Mouse (Mus musculus) layer of hippocampus, postnatal 14 days (tissue): ENCODE results near the gene Kif4. TPM values are rescaled to one million over a fixed set of nuclear protein-coding genes. Genes with fewer than 3 reads are reported as not detected.

Experiments
- DNase-seq, 2 experiments: peaks; one replicate each; pipeline ENCODE4 v3.0.0; 2021 to 2022; ENCODE audit warnings: low spot score in 2 of 2, mixed read lengths in 1 of 2
- long read RNA-seq, 2 experiments: library from polyadenylated mRNA; stranded (forward); transcript quantifications; one replicate each; pipeline ENCODE4 v2.0.0; 2021
- total RNA-seq, 2 experiments: library from RNA; stranded (reverse); gene quantifications; 2 replicates each; pipeline ENCODE4 v1.2.3; 2021

The Kif4 gene
- total RNA-seq = 1 to 10 TPM; 1.6 to 2.4 TPM
- long read RNA-seq, experiment 1, full-length matches to known transcripts = 1 of 2 reads
- long read RNA-seq, experiment 1, partial matches to known transcripts = 0 of 2 reads
- long read RNA-seq, experiment 1, other reads (novel, unspliced or antisense) = 1 of 2 reads
- long read RNA-seq, experiment 2 = 0 reads

DNA sequence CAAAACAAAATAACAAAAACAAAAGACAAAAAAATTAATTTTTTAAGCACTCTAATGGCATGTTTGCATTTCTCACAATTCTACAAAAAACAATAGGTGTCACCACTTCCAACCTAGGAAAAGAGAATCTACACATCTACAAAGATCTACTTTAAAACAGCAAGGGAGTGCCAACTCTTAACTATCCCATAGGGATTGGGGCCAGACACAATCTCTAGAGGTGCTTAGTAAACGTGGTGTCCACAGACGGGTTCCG, at the start of gene Kif4:
Gene Kif4 (plus strand): TSS at position 192 of the 256 bp plus-strand sequence.
- no peak for DNase-seq

DNA sequence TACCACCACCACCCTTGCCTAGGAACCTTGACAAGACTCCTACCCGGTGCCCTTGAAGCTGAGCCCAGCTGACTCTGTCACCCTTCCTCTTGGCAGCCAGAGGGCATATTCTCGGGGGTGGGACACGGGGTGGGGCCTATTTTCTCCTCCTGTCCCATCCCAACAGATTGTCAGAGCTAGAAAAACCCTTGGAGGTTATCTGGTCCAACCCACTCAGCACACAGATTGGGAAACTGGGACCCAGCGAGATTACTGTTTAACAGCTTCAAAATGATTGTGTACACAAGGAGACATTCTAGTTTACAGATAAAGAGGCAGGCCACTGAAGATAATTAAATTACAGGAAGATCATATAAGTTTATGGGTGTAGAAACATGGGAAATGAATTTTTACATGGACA, 30.7 kb upstream of the Kif4 start, which contains the start of gene P2ry4:
Gene P2ry4 (minus strand): TSS at position 79 of the 400 bp plus-strand sequence.
- no peak for DNase-seq

DNA sequence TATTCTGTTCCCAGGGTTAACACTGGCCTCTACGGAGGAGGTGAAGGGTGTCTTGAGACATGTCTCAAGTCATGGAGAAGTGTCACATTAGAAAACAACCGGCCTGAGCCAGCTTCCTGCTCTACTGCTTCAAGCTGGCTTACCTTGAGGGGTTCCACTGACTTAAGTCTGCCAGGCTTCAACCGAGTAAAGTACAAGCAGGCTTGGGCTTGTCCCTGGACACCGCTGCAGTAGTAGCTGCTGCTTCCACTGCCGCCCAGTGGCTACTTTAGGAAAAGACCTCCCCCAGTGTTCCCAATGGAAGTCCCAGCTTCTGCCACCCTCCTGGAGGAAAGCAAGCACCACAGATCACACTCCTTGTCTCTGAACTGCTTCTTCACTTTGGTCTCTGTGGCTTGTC, 28.1 kb upstream of the Kif4 start:
- DNase-seq = peak; percentile 12 to 14

DNA sequence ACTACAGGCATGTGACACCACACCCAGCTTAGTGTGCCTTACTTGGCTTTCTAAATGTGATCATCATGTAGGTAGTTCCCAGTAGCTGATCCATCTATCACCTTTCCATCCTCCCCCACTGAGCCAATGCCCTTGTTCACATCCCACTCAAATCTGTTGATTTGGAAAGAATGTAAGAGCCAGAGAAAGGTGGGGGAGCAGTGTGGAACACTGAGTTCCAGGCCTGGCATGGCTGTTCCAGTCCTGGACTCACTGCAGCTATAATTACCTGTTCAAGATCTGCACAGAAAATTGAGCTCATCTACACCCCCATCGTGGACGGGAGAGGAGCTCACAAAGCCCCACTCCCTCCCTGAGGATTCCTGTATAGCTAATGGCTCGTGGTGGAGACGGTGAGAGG, 25.8 kb upstream of the Kif4 start:
- DNase-seq = peak in 1 of 2 experiments; percentile 22

DNA sequence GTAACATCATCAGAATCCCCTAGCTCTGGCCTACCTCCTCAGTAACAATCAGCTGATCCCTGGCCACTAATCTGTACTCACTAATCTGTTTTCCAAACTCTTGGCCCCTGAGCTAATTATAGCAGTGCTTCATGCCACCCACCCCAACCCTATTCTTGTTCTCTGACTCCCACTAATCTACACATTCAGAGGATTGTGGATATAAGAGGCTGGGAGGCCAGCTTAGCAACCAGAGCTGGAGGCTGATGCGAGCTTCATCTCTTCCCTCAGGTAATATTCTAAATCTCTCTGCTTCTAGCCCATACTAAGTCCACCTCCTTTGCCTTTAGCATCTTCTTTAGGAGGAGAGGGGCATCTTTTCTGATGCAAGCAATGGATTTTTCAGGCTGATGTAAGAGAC, 20.2 kb upstream of the Kif4 start, which contains the start of gene Arr3:
Gene Arr3 (plus strand): TSS at position 184 of the 400 bp plus-strand sequence.
- DNase-seq = no peak

DNA sequence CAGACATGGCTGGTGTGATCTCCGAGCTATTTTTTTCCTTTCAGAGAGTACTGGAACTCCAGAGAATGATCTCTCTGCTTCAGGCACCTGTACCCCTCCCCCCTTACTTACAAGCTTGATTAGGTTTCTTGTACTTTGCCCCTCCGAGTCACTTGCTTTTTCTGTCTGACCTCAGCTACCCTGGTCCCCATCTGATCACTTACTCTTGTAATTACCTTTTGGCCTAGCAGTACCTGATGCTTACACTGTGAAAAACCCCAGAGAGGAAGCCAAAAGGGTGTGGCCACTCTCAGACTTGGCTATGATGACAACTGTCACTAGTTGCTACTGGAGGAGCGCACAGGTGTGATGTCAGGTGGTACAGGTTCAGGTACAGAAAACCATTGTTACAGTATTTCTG, 7.0 kb upstream of the Kif4 start:
- DNase-seq = no peak

DNA sequence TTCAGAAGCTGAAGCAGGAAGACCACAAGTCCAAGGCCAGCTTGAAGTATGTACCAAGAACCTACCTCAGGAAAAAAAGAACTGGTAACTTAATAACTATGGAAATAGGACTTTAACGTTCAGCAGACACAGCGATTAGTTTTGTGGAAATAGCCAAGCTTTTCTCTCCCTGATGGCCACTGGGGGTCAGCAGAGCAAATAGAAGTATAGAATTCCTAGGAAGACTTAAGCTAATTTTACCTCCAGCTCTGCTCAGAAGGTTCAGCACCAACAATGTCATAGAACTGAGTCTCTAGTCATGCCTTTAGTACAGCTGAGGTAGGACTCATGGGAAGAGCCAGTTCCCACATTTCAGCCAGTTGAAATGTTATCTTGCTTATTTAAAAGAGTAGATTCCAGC, 4.2 kb upstream of the Kif4 start:
- no peak for DNase-seq

DNA sequence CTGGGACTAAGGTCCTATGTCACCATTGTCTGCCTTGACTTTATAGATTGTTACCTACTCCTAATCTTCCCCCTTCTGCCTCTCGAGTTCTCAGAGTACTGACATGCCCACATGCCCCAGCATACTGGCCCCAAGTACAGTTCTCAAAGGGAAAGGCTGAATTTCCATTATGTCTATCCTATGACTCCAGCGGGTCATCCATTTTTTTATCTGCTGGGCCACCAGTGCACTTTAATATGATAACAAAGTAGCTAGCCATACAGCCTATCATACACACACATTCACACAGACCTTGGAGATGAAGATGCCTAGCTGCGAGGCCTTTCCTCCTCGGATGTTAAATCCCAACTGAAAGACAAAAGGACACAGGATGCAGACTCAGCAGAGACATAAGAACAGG, 1.3 kb upstream of the Kif4 start:
- no peak for DNase-seq

DNA sequence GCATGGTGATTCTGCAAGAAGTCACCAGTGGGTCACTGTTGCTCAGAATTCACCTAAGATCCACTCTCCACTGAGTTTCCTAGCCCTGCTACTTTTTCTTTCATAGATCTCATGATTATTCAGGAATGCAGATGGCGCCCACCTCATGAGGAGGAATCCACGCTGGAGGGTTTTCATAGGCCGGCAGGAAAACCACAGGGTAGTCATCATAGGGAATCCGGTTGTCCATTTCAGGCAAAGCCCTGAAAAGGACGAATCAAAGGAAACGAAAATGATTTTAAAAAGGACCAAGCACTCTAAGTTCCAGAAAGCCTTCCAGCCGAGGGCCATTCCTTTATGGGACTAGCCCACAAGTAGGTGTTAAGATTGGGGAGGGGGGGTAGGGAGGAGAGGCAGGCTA, 391 bp upstream of the Kif4 start:
- DNase-seq = no peak

DNA sequence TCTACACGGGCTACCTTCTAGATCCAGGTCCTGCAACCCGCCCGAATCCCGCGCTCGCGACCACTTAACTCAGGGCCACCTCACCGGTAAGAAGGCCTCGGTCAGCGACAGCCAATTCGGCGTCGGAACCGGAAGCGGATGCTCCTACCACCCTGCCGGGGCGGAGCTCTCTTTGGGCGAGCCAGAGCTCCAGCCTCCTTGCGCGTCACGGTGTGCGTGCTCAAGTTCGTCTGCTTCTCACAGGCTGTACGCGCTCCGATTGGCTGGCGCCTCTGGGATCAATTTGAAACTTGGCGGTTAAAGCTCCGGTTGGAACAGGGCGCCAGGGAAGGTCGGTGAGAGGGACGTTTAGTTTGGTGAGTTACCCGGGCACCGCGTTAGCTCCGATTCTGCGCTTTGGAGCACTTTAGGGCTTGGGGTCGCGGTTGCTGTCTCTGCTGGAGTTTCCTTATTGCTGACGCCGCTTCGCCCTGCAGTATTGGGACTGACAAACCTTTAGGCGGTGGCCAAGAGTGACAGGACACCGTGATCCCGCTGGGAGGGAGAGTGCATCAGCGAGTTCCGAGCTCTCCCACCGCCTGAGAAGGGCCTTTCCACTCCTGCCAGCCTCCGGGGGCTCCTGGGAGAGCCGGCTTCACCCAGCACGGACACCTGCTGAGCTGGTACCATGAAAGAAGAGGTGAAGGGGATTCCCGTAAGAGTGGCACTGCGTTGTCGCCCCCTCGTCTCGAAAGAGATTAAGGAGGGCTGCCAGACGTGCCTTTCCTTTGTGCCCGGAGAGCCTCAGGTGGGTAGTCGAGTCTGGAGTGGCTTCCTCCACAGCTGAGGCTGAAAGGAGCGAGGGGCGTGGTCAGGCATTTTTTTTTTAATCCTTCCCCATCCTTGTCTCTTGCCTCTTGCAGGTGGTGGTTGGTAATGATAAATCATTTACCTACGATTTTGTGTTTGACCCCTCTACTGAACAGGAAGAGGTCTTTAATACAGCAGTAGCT, 561 bp downstream of the Kif4 start, which contains the start of gene Pdzd11:
Gene Pdzd11 (minus strand): TSS at position 767 of the 992 bp plus-strand sequence.
- DNase-seq = peak; percentile 79 to 90

DNA sequence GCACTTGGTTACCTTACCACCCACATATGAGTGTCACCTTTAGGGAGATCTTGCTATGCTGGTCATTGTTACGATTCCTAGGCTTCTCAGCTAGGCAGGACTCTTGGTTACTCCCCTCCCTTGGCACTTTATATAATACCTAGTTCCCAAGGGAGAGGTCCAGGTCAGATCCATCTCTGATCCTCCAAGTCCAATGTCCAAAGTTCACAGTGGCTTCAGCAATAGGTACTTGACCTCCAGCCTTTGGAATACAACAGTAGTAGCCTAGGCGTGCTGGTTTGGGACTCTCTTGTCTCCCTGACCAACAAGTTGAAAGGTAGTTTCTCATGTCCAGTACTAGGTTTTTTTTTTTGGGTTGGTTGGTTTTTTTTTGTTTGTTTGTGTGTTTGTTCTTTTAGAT, 3.5 kb downstream of the Kif4 start:
- no peak for DNase-seq

DNA sequence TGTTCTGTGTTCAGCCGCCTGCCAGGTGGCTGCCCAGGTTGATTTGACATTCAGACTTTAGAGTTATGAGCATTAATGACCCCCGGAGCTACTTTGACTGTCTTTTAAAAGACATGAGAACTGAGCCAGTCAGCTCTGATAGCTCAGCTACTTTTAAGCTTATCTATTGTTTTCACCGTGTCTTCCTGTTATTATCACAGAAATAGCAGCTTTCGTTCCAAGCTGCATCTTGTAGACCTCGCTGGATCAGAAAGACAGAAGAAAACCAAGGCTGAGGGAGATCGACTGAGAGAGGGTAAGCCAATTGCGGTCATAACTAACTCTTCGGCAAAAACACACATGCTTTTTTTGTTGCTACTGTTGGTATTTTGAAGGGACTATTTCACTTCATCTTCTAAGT, 12.9 kb downstream of the Kif4 start:
- no peak for DNase-seq

DNA sequence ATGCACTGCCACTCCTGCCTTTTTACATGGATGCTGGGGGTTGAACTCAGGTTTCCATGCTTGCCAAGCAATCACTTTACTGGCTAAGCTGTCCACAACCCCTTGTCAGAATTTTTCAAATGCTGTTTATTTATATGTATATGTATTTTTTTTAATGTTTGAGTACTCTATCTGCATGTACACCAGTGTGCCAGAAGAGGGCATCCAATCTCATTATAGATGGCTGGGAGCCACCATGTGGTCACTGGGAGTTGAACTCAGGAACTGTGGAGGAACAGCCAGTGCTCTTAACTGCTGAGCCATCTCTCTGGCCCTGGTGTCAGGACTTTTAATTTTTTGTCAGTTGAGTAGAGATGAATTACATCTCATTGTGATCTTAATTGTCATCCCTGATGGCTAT, 27.3 kb downstream of the Kif4 start:
- no peak for DNase-seq

DNA sequence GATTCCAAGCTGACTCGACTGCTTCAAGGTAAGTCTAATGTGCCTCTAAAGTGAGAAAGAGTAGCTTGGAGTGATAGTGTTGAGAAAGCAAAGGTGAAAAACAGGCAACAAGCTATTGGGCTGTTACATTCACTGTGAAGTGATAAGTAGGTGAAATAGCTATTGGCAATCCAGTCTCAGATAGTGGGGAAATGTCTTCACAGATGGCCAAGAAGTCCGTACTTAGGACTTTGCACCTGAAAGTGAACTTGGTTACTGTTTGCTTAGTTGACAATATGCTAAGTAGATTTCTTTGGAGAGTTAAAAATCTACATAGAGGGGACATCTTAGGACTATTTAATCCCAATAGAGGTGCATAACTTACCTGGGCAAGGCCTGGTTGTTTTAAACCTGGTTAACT, 39.3 kb downstream of the Kif4 start:
- no peak for DNase-seq

DNA sequence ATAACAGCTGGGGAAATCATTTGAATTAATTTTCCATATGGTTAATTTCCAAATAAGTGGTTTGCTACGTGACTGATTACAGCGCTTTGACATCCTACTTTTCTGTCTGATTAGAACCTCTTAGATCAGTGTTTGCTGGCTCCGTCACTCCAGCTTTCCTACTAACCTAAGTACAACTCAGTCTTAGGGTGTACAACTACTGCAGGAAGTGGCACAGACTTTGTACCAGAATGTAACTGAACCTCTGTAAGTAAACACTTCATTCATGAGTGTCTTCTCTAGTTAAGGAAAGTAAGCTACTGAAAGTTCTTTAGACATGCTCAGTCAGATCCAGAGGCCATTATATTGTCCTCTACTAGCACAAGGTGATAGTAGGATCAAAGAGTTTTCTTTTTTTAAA, 52.7 kb downstream of the Kif4 start:
- no peak for DNase-seq

DNA sequence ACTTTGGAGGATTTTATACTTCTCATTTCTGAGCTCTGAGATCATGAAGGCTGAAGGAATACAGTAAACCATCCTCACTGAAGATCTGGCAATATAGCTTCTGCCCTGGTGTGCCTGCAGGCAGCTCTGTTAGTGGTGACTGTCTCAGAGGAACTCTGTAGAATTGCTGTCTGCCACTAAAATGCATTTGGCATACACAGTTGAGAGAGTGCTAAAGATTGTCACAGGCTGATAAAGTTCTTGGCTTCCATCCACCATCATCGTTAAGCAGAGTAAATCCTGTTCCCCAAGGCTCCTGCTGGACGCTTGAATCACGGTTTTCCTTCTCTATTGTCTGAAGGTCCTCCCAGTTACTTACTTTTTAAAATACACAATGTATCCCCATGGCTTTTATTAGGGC, 61.0 kb downstream of the Kif4 start:
- no peak for DNase-seq

DNA sequence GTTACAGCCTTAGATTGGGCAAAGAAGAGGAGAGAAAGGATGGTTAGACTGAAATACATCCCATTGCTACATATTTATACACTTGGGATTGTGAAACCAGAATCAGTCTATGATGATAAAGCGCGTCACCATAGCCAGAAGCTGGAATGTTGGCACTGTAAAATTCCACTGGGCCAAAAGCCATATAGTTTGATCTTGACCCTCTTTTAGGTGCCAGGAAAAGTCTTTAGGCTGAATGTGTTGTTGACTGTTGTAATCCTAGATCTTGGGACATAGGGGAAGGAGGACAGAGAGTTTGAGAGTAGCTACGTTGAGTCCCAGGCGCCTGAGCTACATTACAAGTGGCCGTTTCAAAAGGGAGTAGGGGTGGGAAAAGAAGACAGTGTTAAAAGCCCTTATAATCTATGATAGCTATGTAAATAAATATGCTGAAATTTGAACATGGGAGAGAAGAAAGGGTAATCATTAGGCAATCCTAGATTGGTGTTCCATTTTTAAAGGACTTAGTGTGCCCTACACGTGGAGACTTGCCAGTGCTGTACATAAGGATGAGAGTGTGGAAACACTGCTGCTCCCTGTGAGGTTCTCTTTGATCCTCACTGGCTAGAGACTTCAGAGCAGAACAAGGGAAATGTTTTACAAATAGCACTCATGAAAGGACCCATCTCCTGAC, 62.0 kb downstream of the Kif4 start:
- DNase-seq = no peak

DNA sequence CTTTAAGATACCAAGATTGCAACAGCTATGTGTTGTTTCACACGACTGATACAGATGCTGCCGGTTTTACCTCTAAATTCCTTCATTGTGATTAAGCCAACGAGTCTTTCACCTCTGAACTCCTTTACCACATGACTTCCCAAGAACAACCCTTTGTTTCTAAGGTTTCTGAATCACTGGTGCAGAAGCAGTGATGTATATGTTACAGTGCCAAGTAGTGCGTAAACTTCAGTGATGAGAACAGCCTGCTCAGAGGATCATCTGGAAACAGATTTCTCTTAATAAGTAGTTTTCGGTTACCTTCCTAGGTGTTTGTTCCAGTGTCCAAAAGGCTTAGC, 62.5 kb downstream of the Kif4 start:
- no peak for DNase-seq

DNA sequence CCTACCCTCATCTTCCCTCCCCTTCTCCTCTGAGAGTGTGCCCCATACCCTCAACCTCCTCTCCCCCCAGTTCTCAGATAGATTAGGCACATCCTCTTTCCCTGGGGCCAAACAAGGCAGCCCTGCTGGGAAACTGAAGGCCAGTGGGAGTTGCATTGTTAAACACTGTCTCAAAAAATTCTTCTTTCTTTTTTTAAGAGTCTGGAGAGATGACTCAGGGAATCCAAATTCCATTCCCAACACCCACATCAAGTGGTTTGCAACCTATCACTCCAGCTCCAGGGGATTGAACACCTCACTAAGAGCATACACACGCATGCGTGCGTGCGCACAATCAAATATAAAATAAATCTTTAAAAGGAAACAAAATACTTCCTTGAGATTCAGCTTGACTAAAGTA, 71.2 kb downstream of the Kif4 start:
- no peak for DNase-seq

DNA sequence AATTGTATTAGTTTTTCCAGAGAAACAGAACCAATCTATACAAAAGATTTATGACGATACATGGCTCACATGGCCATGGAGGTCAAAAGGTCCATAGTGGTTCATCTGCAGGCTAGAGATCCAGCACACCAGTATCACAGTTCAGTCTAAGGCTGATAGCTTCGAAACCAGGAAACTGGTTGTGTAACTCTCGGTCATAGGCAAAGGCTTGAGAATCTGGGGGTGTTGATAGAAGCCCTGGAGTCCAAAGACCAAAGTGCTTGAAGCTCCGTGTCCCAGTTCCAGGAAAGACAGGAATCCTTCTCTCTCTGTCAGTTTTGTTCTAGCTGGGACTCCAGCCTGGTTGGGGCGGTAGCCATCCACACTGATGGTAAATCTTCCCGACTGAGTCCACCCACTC, 82.5 kb downstream of the Kif4 start:
- DNase-seq = no peak

DNA sequence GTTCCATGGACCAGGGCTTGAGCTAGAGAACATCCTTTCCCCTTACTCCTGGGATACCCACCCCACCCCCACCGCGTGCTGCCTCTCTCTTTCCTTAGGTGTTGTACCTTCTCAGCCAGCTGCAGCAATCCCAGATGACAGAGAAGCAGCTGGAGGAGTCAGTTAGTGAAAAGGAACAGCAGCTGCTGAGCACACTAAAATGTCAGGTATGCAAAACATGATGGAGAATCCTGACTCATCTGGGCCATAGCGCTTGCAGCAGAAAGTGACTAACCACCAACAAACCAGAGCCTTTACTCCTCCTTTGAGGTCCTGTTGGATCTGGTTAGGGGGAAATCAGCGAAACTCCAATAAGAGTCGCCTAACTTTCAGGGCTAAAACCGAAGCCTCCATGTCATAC, 90.6 kb downstream of the Kif4 start:
- no peak for DNase-seq

DNA sequence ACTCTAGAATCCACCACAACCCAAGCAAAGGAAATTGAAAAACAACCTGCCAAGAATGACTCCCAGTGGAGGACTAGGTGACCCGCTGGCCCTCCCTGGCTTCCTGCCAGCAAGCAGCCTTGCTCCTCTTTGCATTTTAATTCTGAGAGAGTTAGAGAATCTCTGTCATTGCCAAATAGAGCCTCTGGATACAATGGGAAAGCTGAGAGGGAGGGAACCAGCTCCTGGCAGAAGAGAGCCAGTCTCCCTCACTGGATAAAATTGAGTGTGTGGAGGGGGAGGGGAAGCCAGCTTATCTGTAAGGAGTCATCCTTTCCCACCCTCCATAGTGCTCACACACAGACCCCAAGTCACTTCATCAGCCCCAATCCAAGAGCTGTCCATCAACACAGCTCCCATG, 103.4 kb downstream of the Kif4 start:
- DNase-seq = peak; percentile 3 to 29
